Mouse (Mus musculus) C2C12 (cell line): ENCODE measurements around the gene Ccl5. TPM values are rescaled to one million over a fixed set of nuclear protein-coding genes. Genes with fewer than 3 reads are reported as not detected.

Source experiments
- H3K27me3 ChIP-seq: one replicate; pipeline ENCODE4 v1.6.1; 2011; ENCODE audit not compliant: control insufficient read depth, insufficient read depth, insufficient read length
- H3K36me3 ChIP-seq: one replicate; pipeline ENCODE4 v1.6.1; 2011; ENCODE audit not compliant: control insufficient read depth, insufficient read depth
- H3K4me3 ChIP-seq: one replicate; pipeline ENCODE4 v1.5.1; 2011; ENCODE audit warnings: mild to moderate bottlenecking, control low read depth; ENCODE audit not compliant: poor library complexity, insufficient read depth, severe bottlenecking
- H3K79me2 ChIP-seq: one replicate; pipeline ENCODE4 v1.6.1; 2011; ENCODE audit not compliant: control insufficient read depth, insufficient read depth
- H3K79me3 ChIP-seq: one replicate; pipeline ENCODE4 v1.6.1; 2011; ENCODE audit warnings: low read depth, control low read depth
- H3ac ChIP-seq: one replicate; pipeline ENCODE3; 2011; ENCODE audit warnings: low read depth; ENCODE audit not compliant: control insufficient read depth, insufficient read length
- CEBPB ChIP-seq: IDR thresholded peaks from one replicate; pipeline ENCODE4 v1.6.1; 2011; ENCODE audit warnings: low read depth, mild to moderate bottlenecking, control low read depth, moderate library complexity
- CTCF ChIP-seq: IDR thresholded peaks from one replicate; pipeline ENCODE4 v1.5.1; 2011; ENCODE audit not compliant: control insufficient read depth, insufficient read depth, insufficient read length
- FOSL1 ChIP-seq: IDR thresholded peaks from one replicate; pipeline ENCODE4 v1.8.0; 2011; ENCODE audit warnings: mild to moderate bottlenecking, low read length; ENCODE audit not compliant: poor library complexity, insufficient read depth, severe bottlenecking
- MAX ChIP-seq: IDR thresholded peaks from one replicate; pipeline ENCODE4 v1.6.1; 2011; ENCODE audit warnings: mild to moderate bottlenecking, control low read depth
- MYOD1 ChIP-seq: IDR thresholded peaks from one replicate; pipeline ENCODE4 v1.6.1; 2011; ENCODE audit warnings: low read depth; ENCODE audit not compliant: control insufficient read depth, insufficient read length
- MYOG ChIP-seq: IDR thresholded peaks from one replicate; pipeline ENCODE4 v1.6.1; 2011; ENCODE audit not compliant: control insufficient read depth, insufficient read length; ENCODE audit errors: extremely low read depth
- USF1 ChIP-seq: IDR thresholded peaks from one replicate; pipeline ENCODE4 v1.6.1; 2011; ENCODE audit warnings: low read depth, mild to moderate bottlenecking, control low read depth, moderate library complexity
- polyA plus RNA-seq: library from polyadenylated mRNA; unstranded; fragments of >200 nt; fragmentation: generic; extraction: Trizol; gene quantifications from one replicate; pipeline ENCODE4 v1.2.1, GENCODE M21; 2012; ENCODE audit warnings: missing spikeins

The Ccl5 gene
- polyA plus RNA-seq, 1 experiment: 0.13 TPM

- Histone ChIP-seq H3K79me3 (no peaks in the 10 kb centered on the region), H3K27me3 (no peaks in the 10 kb centered on the region), H3K4me3 (no peak overlapping the region), H3K36me3 (no peaks in the 10 kb centered on the region), H3K79me2 (no peaks in the 10 kb centered on the region), H3ac (no peak overlapping the region)
- TF ChIP-seq MAX: no peak
- no peak for TF ChIP-seq MYOG
- TF ChIP-seq FOSL1: no peak
- TF ChIP-seq USF1: no peak
- TF ChIP-seq MYOD1: no peak
- TF ChIP-seq CTCF: no peak
- no peak for TF ChIP-seq CEBPB
These were observed 19.9 kb upstream of the Ccl5 start for GRCm38 (mm10) chr11:83550186-83550632.

- no peak for TF ChIP-seq MYOG
- no peak for TF ChIP-seq CEBPB
- TF ChIP-seq FOSL1: no peak
- TF ChIP-seq CTCF: no peak
- no peak for TF ChIP-seq USF1
- TF ChIP-seq MAX: no peak
- TF ChIP-seq MYOD1: no peak
These were observed 13.9 kb upstream of the Ccl5 start for GRCm38 (mm10) chr11:83544214-83544613.

DNA sequence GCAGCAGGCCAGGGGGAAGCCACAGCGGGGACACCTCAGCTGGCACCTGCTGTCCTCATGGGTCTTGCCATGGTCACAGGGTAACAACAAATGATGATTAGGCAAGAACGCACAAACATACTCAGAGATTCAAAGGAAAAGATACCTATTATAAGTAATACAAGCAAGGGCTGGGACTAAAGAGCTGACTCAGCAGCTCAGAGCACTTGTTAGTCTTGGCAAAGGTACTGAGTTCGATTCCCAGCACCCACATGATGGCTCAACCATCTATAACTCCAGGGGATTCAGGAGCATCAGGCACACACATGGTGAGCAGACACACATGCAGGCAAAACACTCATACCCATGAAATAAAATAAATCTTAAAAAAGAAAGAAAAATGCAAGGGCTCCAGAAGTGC is 11.1 kb upstream of the Ccl5 start:
- no peaks in the 10 kb centered on the region for H3K36me3 ChIP-seq
- no peak overlapping the region for H3K4me3 ChIP-seq
- no peak for TF ChIP-seq FOSL1
- no peak for TF ChIP-seq MYOG
- TF ChIP-seq CEBPB: no peak
- TF ChIP-seq MAX: no peak
- no peak for TF ChIP-seq CTCF
- TF ChIP-seq USF1: no peak
- TF ChIP-seq MYOD1: no peak
- no peaks in the 10 kb centered on the region for H3K79me2 ChIP-seq
- no peaks in the 10 kb centered on the region for H3K79me3 ChIP-seq
- no peaks in the 10 kb centered on the region for H3K27me3 ChIP-seq
- H3ac ChIP-seq: no peak overlapping the region

More at GRCm38 (mm10) chr11:83544214-83544613, 13.9 kb upstream of the Ccl5 start:
- H3K36me3 ChIP-seq: no peaks in the 10 kb centered on the region
- no peaks in the 10 kb centered on the region for H3K79me2 ChIP-seq
- no peak overlapping the region for H3K4me3 ChIP-seq
- no peak overlapping the region for H3ac ChIP-seq
- no peaks in the 10 kb centered on the region for H3K79me3 ChIP-seq
- no peaks in the 10 kb centered on the region for H3K27me3 ChIP-seq

DNA sequence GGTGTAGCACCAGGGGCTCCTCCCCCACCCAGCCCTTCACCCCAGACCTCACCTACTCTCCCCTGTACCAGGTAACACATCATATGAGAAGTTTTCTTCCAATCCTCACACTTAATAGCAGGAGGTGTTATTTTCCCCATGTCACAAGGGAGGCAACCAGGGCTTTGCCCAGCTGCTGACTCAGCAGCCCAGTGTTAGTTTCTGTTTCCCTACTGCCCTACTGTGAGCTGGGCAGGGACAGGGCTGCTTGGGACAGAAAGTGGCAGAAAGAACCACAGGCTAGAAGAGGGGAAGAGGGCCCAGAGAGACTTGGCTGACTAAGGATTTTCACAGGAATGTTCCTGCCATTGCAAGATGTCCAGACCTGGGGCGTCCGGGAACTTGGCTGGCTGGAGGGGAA is 10.6 kb upstream of the Ccl5 start:
- Histone ChIP-seq H3K79me2 (no peaks in the 10 kb centered on the region), H3K27me3 (no peaks in the 10 kb centered on the region), H3K79me3 (no peaks in the 10 kb centered on the region), H3K36me3 (no peaks in the 10 kb centered on the region), H3ac (no peak overlapping the region), H3K4me3 (no peak overlapping the region)
- no peak for TF ChIP-seq MYOD1
- TF ChIP-seq MAX: no peak
- no peak for TF ChIP-seq CEBPB
- no peak for TF ChIP-seq MYOG
- TF ChIP-seq FOSL1: no peak

DNA sequence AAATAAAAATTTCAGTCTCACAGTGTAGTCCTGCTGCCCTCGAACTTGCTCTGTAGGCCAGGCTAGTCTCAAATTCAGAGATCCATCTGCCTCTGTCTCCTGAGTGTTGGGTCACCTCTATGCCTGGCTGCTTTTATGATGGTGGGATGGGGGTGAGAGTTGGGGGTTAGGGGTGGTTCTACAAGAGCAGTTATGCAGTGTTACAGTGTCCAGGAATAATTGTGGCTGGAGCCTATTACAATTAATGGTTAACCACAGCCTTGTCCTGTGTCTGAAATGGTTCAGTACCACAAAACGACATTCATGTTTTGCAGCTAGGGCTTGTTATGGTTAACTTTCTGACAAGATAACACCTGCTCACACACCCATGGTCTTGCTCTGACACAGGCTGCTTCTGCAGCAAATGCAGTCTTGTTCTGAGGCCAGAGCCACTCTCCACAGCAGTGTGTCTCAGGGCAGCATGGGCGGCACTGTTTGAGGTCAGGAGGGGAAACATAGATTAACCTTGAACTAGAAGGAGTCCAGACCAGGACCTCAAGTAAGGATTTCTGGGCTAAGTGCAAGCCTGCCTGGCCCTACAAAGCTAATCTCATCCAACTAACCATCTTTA is 8.5 kb upstream of the Ccl5 start:
- TF ChIP-seq MYOD1 (peak; percentile 36), FOSL1 (no peak), MYOG (no peak)
- no peaks in the 10 kb centered on the region for H3K79me3 ChIP-seq
- H3K4me3 ChIP-seq: no peak overlapping the region
- H3K36me3 ChIP-seq: no peaks in the 10 kb centered on the region
- no peaks in the 10 kb centered on the region for H3K79me2 ChIP-seq
- H3ac ChIP-seq: no peak overlapping the region
- no peaks in the 10 kb centered on the region for H3K27me3 ChIP-seq

DNA sequence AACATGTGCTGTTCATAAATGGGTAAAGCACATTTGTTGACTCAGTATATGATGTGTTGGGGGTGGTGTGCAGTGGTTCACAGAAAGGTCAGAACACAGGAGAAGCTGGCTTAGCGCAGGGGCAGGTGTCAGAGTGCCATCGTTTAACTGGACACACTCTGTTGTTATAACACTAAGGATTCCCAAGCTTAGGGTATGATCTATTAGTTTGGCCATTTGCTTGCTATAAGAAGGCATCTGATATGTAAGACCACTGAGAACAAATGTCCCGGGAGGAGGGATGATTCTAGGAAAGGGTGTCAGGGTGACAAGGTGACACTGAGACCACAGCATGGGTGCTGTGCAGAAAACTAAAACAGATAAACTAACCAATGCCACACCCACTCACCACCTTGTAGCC is 6.5 kb upstream of the Ccl5 start:
- Histone ChIP-seq H3ac (no peak overlapping the region), H3K36me3 (no peaks in the 10 kb centered on the region), H3K79me3 (no peaks in the 10 kb centered on the region), H3K27me3 (no peaks in the 10 kb centered on the region), H3K4me3 (no peak overlapping the region), H3K79me2 (no peaks in the 10 kb centered on the region)
- TF ChIP-seq MAX (no peak), USF1 (no peak), MYOD1 (no peak), CEBPB (no peak), FOSL1 (no peak), CTCF (no peak), MYOG (no peak)
